Mouse (Mus musculus): ENCODE measurements at regions not wholly inside any gene's neighbourhood (a gene's known extent, or its start where the extent isn't known, plus 50 kb on each side); places are given as distances from the start of the nearest gene placed in this dataset.
"Not testable (repeated sequence)": the region's sequence is repeated elsewhere in the genome, so short reads cannot be mapped to it uniquely, and the experiment has no call there.

- in situ Hi-C loops (cut with MboI, MseI): loop anchor here (5.0 to 10.0 kb wide), 4 partner anchors 442 to 637 kb away; no protein-coding TSS in a partner anchor
Measured at GRCm38 (mm10) chr2:21975547-21975946, 251.8 kb upstream of the Myo3a start.

- in situ Hi-C loops (cut with MboI, MseI): loop anchor here (5.0 to 10.0 kb wide), 4 partner anchors 441 to 636 kb away; no protein-coding TSS in a partner anchor
Measured at GRCm38 (mm10) chr2:21976337-21976736, 251.0 kb upstream of the Myo3a start.

- in situ Hi-C loops (cut with MboI, MseI): loop anchor here (5.0 to 10.0 kb wide), 4 partner anchors 440 to 635 kb away; no protein-coding TSS in a partner anchor
Measured at GRCm38 (mm10) chr2:21976831-21977230, 250.5 kb upstream of the Myo3a start.

GRCm38 (mm10) chr2:21980177-21980576 is 247.1 kb upstream of the Myo3a start:
- in situ Hi-C loops (cut with MboI, MseI): loop anchor here in 1 of 2 experiments (5.0 kb wide), 1 partner anchor 132 kb away; no protein-coding TSS in a partner anchor

GRCm38 (mm10) chr2:22024438-22024837 is 202.9 kb upstream of the Myo3a start:
- in situ Hi-C loops (cut with MboI, MseI): no loop called here

GRCm38 (mm10) chr2:22026794-22027193 is 200.5 kb upstream of the Myo3a start:
- in situ Hi-C loops (cut with MboI, MseI): no loop called here

- in situ Hi-C loops (cut with MboI, MseI): no loop called here
Measured at GRCm38 (mm10) chr2:22028569-22028968, 198.7 kb upstream of the Myo3a start.

GRCm38 (mm10) chr2:22029022-22029803 is 198.1 kb upstream of the Myo3a start:
- in situ Hi-C loops (cut with MboI, MseI): no loop called here

- in situ Hi-C loops (cut with MboI, MseI): no loop called here
Measured at GRCm38 (mm10) chr2:22029804-22030194, 197.5 kb upstream of the Myo3a start.

GRCm38 (mm10) chr2:22036841-22037240 is 190.5 kb upstream of the Myo3a start:
- in situ Hi-C loops (cut with MboI, MseI): no loop called here

- in situ Hi-C loops (cut with MboI, MseI): no loop called here
Measured at GRCm38 (mm10) chr2:22038780-22039179, 188.5 kb upstream of the Myo3a start.

GRCm38 (mm10) chr2:22043937-22044336 is 183.4 kb upstream of the Myo3a start:
- in situ Hi-C loops (cut with MboI, MseI): not testable (repeated sequence)

GRCm38 (mm10) chr2:22044949-22045348 is 182.4 kb upstream of the Myo3a start:
- in situ Hi-C loops (cut with MboI, MseI): no loop called here

- in situ Hi-C loops (cut with MboI, MseI): no loop called here
Measured at GRCm38 (mm10) chr2:22047465-22047864, 179.8 kb upstream of the Myo3a start.

- in situ Hi-C loops (cut with MboI, MseI): loop anchor here in 1 of 2 experiments (10.0 kb wide), 1 partner anchor 478 kb away; no protein-coding TSS in a partner anchor
Measured at GRCm38 (mm10) chr2:22066535-22066934, 160.8 kb upstream of the Myo3a start.

GRCm38 (mm10) chr2:22096848-22097247 is 130.5 kb upstream of the Myo3a start:
- in situ Hi-C loops (cut with MboI, MseI): no loop called here

- in situ Hi-C loops (cut with MboI, MseI): no loop called here
Measured at GRCm38 (mm10) chr2:22105150-22105549, 122.2 kb upstream of the Myo3a start.

GRCm38 (mm10) chr2:22149721-22150120 is 77.6 kb upstream of the Myo3a start:
- in situ Hi-C loops (cut with MboI, MseI): loop anchor here in 1 of 2 experiments (25.0 kb wide), 1 partner anchor 738 kb away; the partner anchor contains the start of gene Pdss1

GRCm38 (mm10) chr2:22156576-22156975 is 70.7 kb upstream of the Myo3a start:
- in situ Hi-C loops (cut with MboI, MseI): no loop called here

- in situ Hi-C loops (cut with MboI, MseI): no loop called here
Measured at GRCm38 (mm10) chr2:22165443-22165842, 61.9 kb upstream of the Myo3a start.

- in situ Hi-C loops (cut with MboI, MseI): no loop called here
Measured at GRCm38 (mm10) chr2:22165919-22166318, 61.4 kb upstream of the Myo3a start.
